Mouse (Mus musculus): ENCODE measurements around the gene Hectd4. TPM values are rescaled to one million over a fixed set of nuclear protein-coding genes. Genes with fewer than 3 reads are reported as not detected.

Gene Hectd4
- polyA plus RNA-seq, 1 experiment from 2014 or later, result 3.3 TPM

- no peaks in the 10 kb centered on the region for H3K27me3 ChIP-seq (ENCODE audit: insufficient read depth, low read length)
- H3K9me3 ChIP-seq (ENCODE audit: low read length), result no peaks in the 10 kb centered on the region
- no peak for TF ChIP-seq CTCF (IDR thresholded peaks at IDR 0.05; ENCODE audit: low read depth)
- no peak for TF ChIP-seq EP300 (IDR thresholded peaks at IDR 0.05; ENCODE audit: low read depth)
- H3K4me2 ChIP-seq (ENCODE audit: low read depth, low read length), result peak within 1 kb of the TSS; percentile 79
- peak; percentile 91 for ATAC-seq
- H3K4me1 ChIP-seq (ENCODE audit: insufficient read depth), result peaks cover 13% of the 10 kb centered on the region
- peak within 1 kb of the TSS; percentile 76 for H3K9ac ChIP-seq (replicated peaks)
- peak within 1 kb of the TSS; percentile 65 for H3K4me3 ChIP-seq (ENCODE audit: low read depth, low read length)
- 1% methylated on average over 32 of the region's 45 CpGs for WGBS (ENCODE audit: insufficient replicate concordance)
- H3K27ac ChIP-seq (ENCODE audit: low read depth), result peak within 1 kb of the TSS; percentile 93
- DNase-seq, result peak; percentile 96
- H3K36me3 ChIP-seq (replicated peaks; ENCODE audit: insufficient read depth, low read length), result peaks cover 23% of the 10 kb centered on the region
Measured at GRCm38 (mm10) chr5:121385461-121386119, 165.6 kb downstream of the Hectd4 start, which contains the start of gene Trafd1. Gene Trafd1 (minus strand): TSS chr5:121385632.

- Histone ChIP-seq H3K9me3 (ENCODE audit: low read length) (no peaks in the 10 kb centered on the region), H3K9ac (replicated peaks) (peak overlapping the region; percentile 28; the same call in 1 of the 2 replicates), H3K27ac (ENCODE audit: low read depth) (peak overlapping the region; percentile 93), H3K36me3 (replicated peaks; ENCODE audit: insufficient read depth, low read length) (peaks cover 16% of the 10 kb centered on the region), H3K4me1 (ENCODE audit: insufficient read depth) (peaks cover 13% of the 10 kb centered on the region), H3K4me2 (ENCODE audit: low read depth, low read length) (peak overlapping the region; percentile 79), H3K4me3 (ENCODE audit: low read depth, low read length) (peak overlapping the region; percentile 65), H3K27me3 (ENCODE audit: insufficient read depth, low read length) (no peaks in the 10 kb centered on the region)
- no peak for ATAC-seq
- TF ChIP-seq EP300 (IDR thresholded peaks at IDR 0.05; ENCODE audit: low read depth) (no peak), CTCF (IDR thresholded peaks at IDR 0.05; ENCODE audit: low read depth) (no peak)
- WGBS (ENCODE audit: insufficient replicate concordance), result 30% methylated on average over 22 of the region's 22 CpGs
- DNase-seq, result peak; percentile 13
Measured at GRCm38 (mm10) chr5:121386120-121386909, 166.3 kb downstream of the Hectd4 start.

GRCm38 (mm10) chr5:121387126-121387525, 167.1 kb downstream of the Hectd4 start:
- WGBS (ENCODE audit: insufficient replicate concordance), result 74% methylated on average over 4 of the region's 4 CpGs
- no peak for DNase-seq

DNA sequence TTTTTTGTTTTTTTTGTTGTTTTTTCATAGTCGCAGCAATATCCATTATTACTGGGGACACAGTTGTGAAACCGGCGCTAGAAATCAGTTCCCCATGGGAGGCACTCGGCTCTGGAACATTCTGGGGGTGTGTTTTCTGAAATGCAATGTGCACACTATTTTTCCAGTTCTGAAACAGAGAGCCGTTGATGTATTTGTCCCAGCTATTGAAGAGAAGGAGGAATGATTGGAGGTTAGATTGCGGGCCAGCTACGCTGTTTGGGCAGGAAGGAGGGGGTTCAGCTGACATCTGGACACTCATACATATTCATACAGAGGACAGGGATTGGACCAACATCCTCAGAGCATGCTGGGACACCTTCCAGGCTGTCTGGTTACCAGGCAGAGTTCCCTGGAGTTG, 169.1 kb downstream of the Hectd4 start:
- 62% methylated on average over 7 of the region's 7 CpGs for WGBS (ENCODE audit: insufficient replicate concordance)
- Histone ChIP-seq H3K27me3 (ENCODE audit: insufficient read depth, low read length) (no peaks in the 10 kb centered on the region), H3K36me3 (replicated peaks; ENCODE audit: insufficient read depth, low read length) (no peaks in the 10 kb centered on the region), H3K4me2 (ENCODE audit: low read depth, low read length) (no peak overlapping the region), H3K4me3 (ENCODE audit: low read depth, low read length) (no peak overlapping the region), H3K27ac (ENCODE audit: low read depth) (no peak overlapping the region), H3K9me3 (ENCODE audit: low read length) (no peaks in the 10 kb centered on the region), H3K9ac (replicated peaks) (no peak overlapping the region), H3K4me1 (ENCODE audit: insufficient read depth) (peaks cover 11% of the 10 kb centered on the region)
- ATAC-seq (no peak), DNase-seq (no peak)
- TF ChIP-seq EP300 (IDR thresholded peaks at IDR 0.05; ENCODE audit: low read depth), result no peak
- TF ChIP-seq CTCF (IDR thresholded peaks at IDR 0.05; ENCODE audit: low read depth), result no peak

More at GRCm38 (mm10) chr5:121387126-121387525, 167.1 kb downstream of the Hectd4 start:
- Histone ChIP-seq H3K27me3 (ENCODE audit: insufficient read depth, low read length) (no peaks in the 10 kb centered on the region), H3K4me2 (ENCODE audit: low read depth, low read length) (no peak overlapping the region), H3K27ac (ENCODE audit: low read depth) (peak overlapping the region; percentile 93; the same call in 1 of the 2 replicates), H3K9ac (replicated peaks) (no peak overlapping the region), H3K4me1 (ENCODE audit: insufficient read depth) (peaks cover 13% of the 10 kb centered on the region), H3K36me3 (replicated peaks; ENCODE audit: insufficient read depth, low read length) (peaks cover 9% of the 10 kb centered on the region), H3K9me3 (ENCODE audit: low read length) (no peaks in the 10 kb centered on the region), H3K4me3 (ENCODE audit: low read depth, low read length) (no peak overlapping the region)
- TF ChIP-seq EP300 (IDR thresholded peaks at IDR 0.05; ENCODE audit: low read depth) (no peak), CTCF (IDR thresholded peaks at IDR 0.05; ENCODE audit: low read depth) (no peak)
- no peak for ATAC-seq

- Histone ChIP-seq H3K9me3 (ENCODE audit: low read length) (no peaks in the 10 kb centered on the region), H3K27ac (ENCODE audit: low read depth) (no peak overlapping the region), H3K4me2 (ENCODE audit: low read depth, low read length) (no peak overlapping the region), H3K9ac (replicated peaks) (no peak overlapping the region), H3K4me3 (ENCODE audit: low read depth, low read length) (no peak overlapping the region), H3K27me3 (ENCODE audit: insufficient read depth, low read length) (no peaks in the 10 kb centered on the region), H3K4me1 (ENCODE audit: insufficient read depth) (peaks cover 8% of the 10 kb centered on the region), H3K36me3 (replicated peaks; ENCODE audit: insufficient read depth, low read length) (no peaks in the 10 kb centered on the region)
- no peak for ATAC-seq
- no peak for DNase-seq
- TF ChIP-seq EP300 (IDR thresholded peaks at IDR 0.05; ENCODE audit: low read depth), result no peak
- TF ChIP-seq CTCF (IDR thresholded peaks at IDR 0.05; ENCODE audit: low read depth), result no peak
Measured at GRCm38 (mm10) chr5:121389691-121390090, 169.7 kb downstream of the Hectd4 start.

DNA sequence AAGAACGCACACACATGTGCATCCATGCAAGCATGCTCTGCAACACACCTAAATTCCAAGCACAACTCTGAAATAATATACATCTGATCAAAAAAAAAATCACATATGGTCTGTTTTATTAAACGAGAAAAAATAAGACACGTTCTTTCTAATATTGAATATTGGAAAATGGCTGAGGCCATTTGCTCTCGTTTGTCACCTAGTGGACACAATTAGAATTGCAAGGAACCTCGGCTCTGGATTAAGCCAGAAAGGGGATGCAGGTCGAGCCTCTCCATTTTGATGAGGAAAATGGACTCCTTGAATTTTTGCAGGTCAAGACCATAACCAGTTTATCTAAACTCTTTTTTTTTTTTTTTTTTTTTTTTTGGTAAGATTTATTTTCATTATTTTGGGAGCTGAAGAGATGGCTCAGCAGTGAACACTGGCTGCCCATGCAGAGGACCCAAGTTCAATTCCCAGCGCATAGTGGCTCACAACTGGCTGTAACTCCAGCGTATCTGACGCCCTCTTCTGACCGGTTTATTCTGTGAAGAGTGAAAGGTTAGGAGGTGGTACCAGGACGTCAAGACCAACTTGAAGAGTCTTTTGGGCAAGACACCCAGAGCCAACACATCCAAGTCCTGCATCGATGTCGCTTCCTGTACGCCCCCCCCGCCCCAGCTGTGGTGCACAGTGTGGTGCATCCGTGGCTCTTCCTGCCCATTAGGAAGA, 172.8 kb downstream of the Hectd4 start:
- no peaks in the 10 kb centered on the region for H3K36me3 ChIP-seq (replicated peaks; ENCODE audit: insufficient read depth, low read length)
- H3K4me2 ChIP-seq (ENCODE audit: low read depth, low read length), result no peak overlapping the region
- TF ChIP-seq EP300 (IDR thresholded peaks at IDR 0.05; ENCODE audit: low read depth), result no peak
- peak; percentile 82 for TF ChIP-seq CTCF (IDR thresholded peaks at IDR 0.05; ENCODE audit: low read depth)
- no peak overlapping the region for H3K4me3 ChIP-seq (ENCODE audit: low read depth, low read length)
- ATAC-seq (no peak), DNase-seq (no peak)
- H3K4me1 ChIP-seq (ENCODE audit: insufficient read depth), result peaks cover 8% of the 10 kb centered on the region
- no peak overlapping the region for H3K9ac ChIP-seq (replicated peaks)
- H3K27ac ChIP-seq (ENCODE audit: low read depth), result no peak overlapping the region
- H3K9me3 ChIP-seq (ENCODE audit: low read length), result no peaks in the 10 kb centered on the region
- WGBS (ENCODE audit: insufficient replicate concordance), result 53% methylated on average over 16 of the region's 16 CpGs
- no peaks in the 10 kb centered on the region for H3K27me3 ChIP-seq (ENCODE audit: insufficient read depth, low read length)

Measured in liver, postnatal 0 days (tissue).